Mouse (Mus musculus) lung, adult 2 months (tissue): ENCODE results near the gene Ppp1r26. TPM values are rescaled to one million over a fixed set of nuclear protein-coding genes. Genes with fewer than 3 reads are reported as not detected.

Source experiments
- DNase-seq: peaks from one replicate; pipeline ENCODE4 v3.0.0; 2022
- H3K4me1 ChIP-seq: fragments of 200-500 bp; 2 replicates; pipeline ENCODE4 v1.6.1; 2011; ENCODE audit warnings: low read length; ENCODE audit not compliant: control insufficient read depth, insufficient read depth
- H3K4me3 ChIP-seq: fragments of 200-500 bp; replicated peaks from 2 replicates; pipeline ENCODE3; 2011; ENCODE audit warnings: low read depth, mild to moderate bottlenecking, control low read depth, low read length; ENCODE audit errors: extremely low read depth
- CTCF ChIP-seq: fragments of 200-500 bp; IDR thresholded peaks from 2 replicates; pipeline ENCODE4 v1.5.1; 2011; ENCODE audit warnings: mild to moderate bottlenecking, low read length, control low read depth; ENCODE audit not compliant: insufficient read depth
- POLR2A ChIP-seq: fragments of 200-500 bp; IDR thresholded peaks from 2 replicates; pipeline ENCODE4 v1.6.1; 2011; ENCODE audit warnings: low read depth, mild to moderate bottlenecking, control low read depth, low read length, borderline replicate concordance; ENCODE audit errors: extremely low read depth
- WGBS: fragments of 180-500 bp; shearing (Covaris S2); methylation state at CpG from one replicate; pipeline ENCODE4 v1.1.7; 2018; 5-methylcytosine and 5-hydroxymethylcytosine counted together
- polyA plus RNA-seq: library from polyadenylated mRNA; depleted of rRNA; stranded (reverse); fragments of >200 nt; gene quantifications from 2 replicates; pipeline ENCODE4 v1.2.3, GENCODE M21; 2012; rRNA removed

Gene Ppp1r26
- polyA plus RNA-seq, 1 experiment = 6.1 TPM

DNA sequence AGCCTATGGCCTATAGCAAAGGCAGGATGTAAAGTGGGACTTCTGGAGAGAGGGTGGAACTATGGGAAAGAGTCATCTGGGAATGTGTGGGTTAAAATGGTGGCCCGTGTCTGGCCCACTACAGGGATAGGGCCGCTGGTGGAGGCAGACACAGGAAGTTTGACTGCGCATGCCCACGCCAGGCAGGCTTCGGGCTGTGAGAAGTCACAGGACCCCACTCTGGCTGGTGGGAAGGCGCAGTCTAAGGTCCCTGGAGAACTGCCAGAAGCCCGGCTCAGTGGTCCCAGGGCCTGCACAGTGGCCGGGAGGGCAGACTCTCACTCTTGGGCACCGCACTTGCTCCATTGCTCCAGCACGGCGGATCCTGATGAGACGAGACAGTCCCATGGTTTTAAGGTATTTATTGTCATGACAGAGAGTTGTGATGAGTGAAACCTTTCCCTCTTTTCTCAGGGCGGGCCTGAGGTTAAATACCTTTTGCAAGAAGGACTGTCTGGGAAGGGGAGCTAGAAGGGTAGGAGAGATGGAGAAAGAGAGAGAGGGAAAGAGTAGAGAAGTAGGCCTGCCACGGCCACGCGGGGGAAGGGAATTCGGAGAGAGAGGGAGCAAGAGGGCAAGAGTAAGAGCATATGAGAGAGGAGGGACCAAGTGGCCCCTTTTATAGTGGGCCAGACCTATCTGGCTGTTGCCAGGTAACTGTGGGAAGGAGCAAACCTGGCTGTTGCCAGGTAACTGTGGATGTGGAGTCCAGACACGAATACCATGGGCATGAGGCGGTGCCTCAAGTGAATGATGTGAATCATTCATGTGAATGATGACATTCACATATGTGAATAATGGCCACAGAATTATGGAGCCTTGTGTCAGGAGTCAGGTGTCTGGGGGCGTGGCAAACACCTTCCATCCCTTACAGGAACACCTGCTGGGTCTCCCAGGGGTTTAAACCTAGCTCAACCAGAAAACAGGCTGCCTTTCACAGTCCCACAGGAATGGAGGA, 32.9 kb downstream of the Ppp1r26 start:
- no peak for TF ChIP-seq POLR2A
- TF ChIP-seq CTCF = no peak
- WGBS = 66% methylated on average over 20 of the region's 20 CpGs
- no peak for DNase-seq
- Histone ChIP-seq H3K4me1 (no peaks in the 10 kb centered on the region), H3K4me3 (peak overlapping the region; percentile 39)

DNA sequence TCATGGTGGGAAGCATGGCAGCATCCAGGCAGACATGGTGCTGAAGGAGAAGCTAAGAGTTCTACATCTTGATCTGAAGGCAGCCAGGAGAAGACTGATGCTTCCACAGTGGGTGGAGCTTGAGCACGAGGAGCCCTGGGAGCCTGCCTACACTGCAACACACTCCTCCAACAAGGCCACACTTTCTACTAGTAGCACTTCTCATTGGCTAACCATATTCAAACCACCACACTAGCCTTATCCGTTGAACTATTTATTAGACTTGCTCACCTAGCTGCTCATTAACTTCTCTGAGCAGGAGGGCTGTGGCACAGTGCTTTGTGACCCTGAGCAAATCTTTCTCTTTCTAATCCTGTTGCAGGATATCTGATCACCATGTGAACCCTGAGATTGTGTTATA, 37.3 kb downstream of the Ppp1r26 start:
- no peak for DNase-seq
- TF ChIP-seq POLR2A (no peak), CTCF (no peak)
- 65% methylated on average over 2 of the region's 2 CpGs for WGBS
- Histone ChIP-seq H3K4me1 (no peaks in the 10 kb centered on the region), H3K4me3 (no peak overlapping the region)

DNA sequence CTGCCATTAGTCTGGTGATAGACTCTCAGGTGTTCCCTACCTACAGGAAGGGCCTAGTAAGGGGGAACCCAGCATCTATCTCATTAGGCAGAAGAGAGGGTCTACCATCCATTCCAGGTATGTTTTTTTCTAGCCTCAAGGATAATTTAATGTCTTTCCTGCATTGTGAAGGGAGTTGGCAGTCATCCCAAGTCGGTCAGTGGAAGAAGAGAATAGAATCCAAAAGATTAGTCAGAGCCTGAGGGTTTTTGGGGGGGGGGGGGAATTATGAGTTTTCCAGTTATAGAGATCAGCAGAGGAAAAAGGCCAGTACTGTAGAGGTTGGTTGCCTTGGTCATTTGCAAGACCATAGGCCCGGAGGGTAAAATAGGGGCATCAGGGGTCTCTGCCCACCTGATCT, 47.9 kb downstream of the Ppp1r26 start:
- Histone ChIP-seq H3K4me1 (0 out of 2 replicates have a peak, but pooled peaks cover 3% of the 10 kb centered on the region), H3K4me3 (no peak overlapping the region)
- TF ChIP-seq POLR2A (no peak), CTCF (no peak)
- DNase-seq = no peak
- whole genome bisulfite sequencing = 65% methylated on average over 2 of the region's 2 CpGs

DNA sequence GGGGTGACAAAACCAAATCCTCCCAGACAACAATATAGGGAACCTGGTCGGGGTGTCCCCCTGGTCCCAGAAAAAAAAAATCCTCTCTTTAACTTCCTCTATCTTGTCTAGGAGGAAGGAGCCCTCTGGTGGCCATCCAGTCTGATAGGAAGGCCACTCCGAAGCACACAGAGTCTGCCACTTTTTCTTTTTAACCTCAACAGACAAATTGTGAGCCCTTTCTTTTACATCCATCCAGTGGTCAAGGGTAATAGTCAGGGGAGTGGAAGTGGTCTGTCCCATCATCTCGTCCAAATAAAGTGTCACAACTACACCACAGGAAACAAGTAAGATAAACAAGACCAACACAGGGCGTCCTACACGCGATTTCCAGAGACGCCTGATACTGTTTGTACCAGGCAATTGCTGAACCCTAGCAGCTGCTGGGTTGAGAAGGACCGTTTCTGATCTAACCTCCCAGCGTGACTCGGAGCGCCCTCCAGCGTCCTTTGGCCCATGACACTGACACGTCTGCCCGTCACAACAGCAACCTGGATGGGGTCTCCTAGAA, 48.7 kb downstream of the Ppp1r26 start:
- no peak overlapping the region for H3K4me3 ChIP-seq
- 0 out of 2 replicates have a peak, but pooled peaks cover 3% of the 10 kb centered on the region for H3K4me1 ChIP-seq
- TF ChIP-seq POLR2A = no peak
- TF ChIP-seq CTCF = 0 out of 2 replicates have a peak, but pooled peaks have one; percentile 2
- whole genome bisulfite sequencing = 56% methylated on average over 14 of the region's 14 CpGs
- DNase-seq = no peak

DNA sequence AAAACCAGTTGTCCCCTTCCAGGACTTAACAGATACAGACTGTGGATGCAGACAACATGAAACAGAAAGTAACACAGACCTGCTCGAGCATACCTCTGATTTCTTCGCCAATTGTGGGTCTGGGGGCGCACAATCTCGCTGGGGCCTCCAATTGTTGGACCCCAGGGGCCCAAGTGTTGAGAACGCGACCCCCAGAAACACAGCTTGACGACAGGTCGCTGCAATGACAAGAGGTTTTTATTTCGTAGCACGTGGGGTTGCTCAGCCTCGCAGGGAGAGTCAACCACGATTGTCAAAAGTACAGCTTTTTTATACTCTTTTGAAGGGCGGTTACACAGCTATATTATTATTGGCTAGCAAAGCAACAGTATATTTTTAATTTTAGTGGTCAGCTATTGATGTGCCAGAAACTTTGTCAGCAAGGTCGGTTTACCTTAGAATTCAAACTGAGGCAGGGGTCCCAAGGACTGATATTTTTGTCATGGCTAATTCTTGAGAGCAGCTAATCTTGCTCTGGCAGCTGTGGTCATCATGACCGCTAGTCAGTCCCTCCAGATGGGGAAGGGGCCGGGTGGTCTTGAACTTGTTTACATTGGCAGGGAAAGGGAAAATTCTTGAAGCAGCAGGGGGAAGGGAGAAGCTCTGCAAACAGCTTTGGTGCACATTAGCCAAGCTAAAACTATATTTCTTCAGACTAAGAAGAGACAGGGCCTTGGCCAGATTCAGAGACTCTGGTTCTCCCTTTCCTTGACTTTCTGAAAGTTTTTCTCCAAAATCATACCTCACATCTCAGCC, 49.4 kb downstream of the Ppp1r26 start:
- DNase-seq = no peak
- 79% methylated on average over 16 of the region's 16 CpGs for WGBS
- no peak for TF ChIP-seq POLR2A
- TF ChIP-seq CTCF = no peak
- no peak overlapping the region for H3K4me3 ChIP-seq
- H3K4me1 ChIP-seq = 0 out of 2 replicates have a peak, but pooled peaks cover 3% of the 10 kb centered on the region

DNA sequence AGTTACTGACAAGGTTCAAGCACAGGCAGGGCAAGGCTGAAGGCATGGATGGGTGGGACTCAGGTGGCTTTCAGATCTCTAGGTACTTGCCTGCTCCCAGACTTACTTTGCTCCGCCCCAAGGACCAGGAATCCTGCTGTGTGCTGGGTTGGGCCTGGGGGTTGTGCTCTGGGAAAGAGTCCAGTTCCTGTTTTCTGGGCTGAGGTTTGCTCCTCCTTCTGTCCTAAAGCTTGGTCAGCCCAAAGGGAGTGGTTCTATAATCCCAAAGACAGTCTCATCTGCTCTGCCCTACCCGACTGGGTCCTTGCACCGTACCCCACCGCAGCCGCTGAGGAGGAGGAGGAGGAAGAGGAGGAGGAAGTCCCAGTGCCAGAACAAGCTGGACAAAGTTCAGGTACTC, 50.1 kb downstream of the Ppp1r26 start, which contains the start of gene Gbgt1:
TSS of gene Gbgt1 (plus strand) at position 221 of the 400 bp plus-strand sequence.
- 71% methylated on average over 5 of the region's 5 CpGs for WGBS
- Histone ChIP-seq H3K4me1 (0 out of 2 replicates have a peak, but pooled peaks cover 3% of the 10 kb centered on the region), H3K4me3 (no peak within 1 kb of the TSS)
- no peak for DNase-seq
- TF ChIP-seq CTCF = no peak
- no peak for TF ChIP-seq POLR2A

DNA sequence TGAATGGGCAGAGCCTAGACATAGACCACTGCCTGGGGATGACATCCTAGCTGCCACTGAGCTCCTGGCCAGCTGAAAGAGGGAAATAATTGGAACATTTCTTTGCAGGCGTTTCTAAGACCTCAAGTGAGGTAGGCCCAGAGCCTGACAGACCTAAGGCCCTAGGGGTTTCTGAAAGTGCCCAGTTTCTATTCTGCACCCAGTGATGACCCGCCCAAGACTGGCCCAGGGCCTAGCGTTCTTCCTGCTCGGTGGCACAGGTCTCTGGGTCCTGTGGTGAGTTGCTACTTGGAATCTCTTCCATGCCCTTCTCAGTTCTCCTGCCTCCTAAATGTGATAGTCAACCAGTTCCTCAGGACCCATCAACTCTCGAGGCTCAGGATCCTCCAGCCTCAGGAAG, 51.0 kb downstream of the Ppp1r26 start:
- DNase-seq = no peak
- 0 out of 2 replicates have a peak, but pooled peaks cover 3% of the 10 kb centered on the region for H3K4me1 ChIP-seq
- WGBS = 84% methylated on average over 5 of the region's 5 CpGs
- TF ChIP-seq CTCF = no peak
- TF ChIP-seq POLR2A = no peak
- no peak overlapping the region for H3K4me3 ChIP-seq

DNA sequence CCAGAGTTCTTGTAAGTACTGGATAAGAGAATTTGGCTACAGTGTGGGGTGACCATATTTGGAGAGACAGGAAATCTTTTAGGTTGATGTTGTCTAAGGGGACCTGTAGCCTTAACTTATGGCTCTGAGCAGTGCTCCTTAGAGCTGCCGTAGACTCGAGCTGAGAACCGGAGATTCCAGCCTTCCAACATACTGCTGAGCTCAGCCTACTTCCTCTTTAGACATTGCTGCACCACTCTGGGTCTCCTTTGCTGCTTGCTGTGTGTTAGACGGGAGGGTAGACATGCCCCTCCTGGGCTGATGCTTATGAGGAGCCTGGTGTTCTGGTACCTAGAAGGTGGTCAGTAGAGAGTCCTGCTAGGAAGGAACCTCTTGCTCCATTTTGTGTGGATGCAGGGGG, 51.8 kb downstream of the Ppp1r26 start:
- H3K4me3 ChIP-seq = no peak overlapping the region
- TF ChIP-seq CTCF (no peak), POLR2A (no peak)
- WGBS = 63% methylated on average over 4 of the region's 4 CpGs
- DNase-seq = no peak
- 0 out of 2 replicates have a peak, but pooled peaks cover 3% of the 10 kb centered on the region for H3K4me1 ChIP-seq

DNA sequence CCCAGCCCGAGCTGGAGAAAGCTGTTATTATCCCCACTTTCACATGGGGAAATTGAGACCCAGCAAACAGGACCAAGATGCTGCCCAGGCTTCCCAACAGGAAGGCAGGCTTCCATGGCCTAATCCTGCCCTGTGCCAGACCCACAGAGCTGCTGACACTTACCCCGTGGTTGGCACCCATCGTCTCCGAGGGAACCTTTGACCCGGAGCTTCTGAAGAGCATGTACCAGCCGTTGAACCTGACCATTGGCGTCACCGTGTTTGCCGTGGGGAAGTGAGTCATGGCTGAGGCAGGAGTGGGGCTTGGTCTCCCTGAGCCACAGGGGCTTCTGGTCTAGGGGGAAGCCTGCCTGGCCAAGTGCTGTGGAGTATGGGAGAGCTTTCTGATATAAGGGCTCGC, 56.4 kb downstream of the Ppp1r26 start:
- TF ChIP-seq CTCF (no peak), POLR2A (no peak)
- 67% methylated on average over 10 of the region's 10 CpGs for WGBS
- Histone ChIP-seq H3K4me1 (no peaks in the 10 kb centered on the region), H3K4me3 (no peak overlapping the region)
- no peak for DNase-seq

DNA sequence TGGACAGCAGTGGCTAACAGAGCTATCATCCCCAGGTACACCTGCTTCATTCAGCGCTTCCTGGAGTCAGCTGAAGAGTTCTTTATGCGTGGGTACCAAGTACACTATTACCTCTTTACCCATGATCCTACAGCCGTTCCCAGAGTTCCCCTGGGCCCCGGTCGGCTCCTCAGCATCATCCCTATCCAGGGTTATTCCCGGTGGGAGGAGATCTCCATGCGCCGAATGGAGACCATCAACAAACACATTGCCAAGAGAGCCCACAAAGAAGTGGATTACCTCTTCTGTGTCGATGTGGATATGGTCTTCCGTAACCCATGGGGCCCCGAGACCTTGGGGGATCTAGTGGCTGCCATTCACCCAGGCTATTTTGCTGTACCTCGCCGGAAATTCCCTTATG, 58.1 kb downstream of the Ppp1r26 start:
- no peak for TF ChIP-seq POLR2A
- TF ChIP-seq CTCF = no peak
- H3K4me3 ChIP-seq = no peak overlapping the region
- H3K4me1 ChIP-seq = no peaks in the 10 kb centered on the region
- DNase-seq = no peak
- WGBS = 87% methylated on average over 13 of the region's 13 CpGs

Other genes starting within 250 kb of the Ppp1r26 start
- gene 1700007K13Rik, start 19.5 kb downstream of the Ppp1r26 start, polyA plus RNA-seq = 7.4 and 10.5 TPM in 2 replicates
- 22.2 and 25.1 TPM in 2 replicates for gene Mrps2, start 21.3 kb downstream of the Ppp1r26 start, polyA plus RNA-seq
- 5.1 and 5.6 TPM in 2 replicates for gene Gbgt1, start 50.1 kb downstream of the Ppp1r26 start, polyA plus RNA-seq
- 1.1 TPM in 2 replicates for gene Gm10134, start 59.3 kb downstream of the Ppp1r26 start, polyA plus RNA-seq
- 83.5 and 84.1 TPM in 2 replicates for gene Ralgds, start 66.3 kb downstream of the Ppp1r26 start, polyA plus RNA-seq
- 0.12 and 3.3 TPM in 2 replicates for gene Cel, start 116.6 kb downstream of the Ppp1r26 start, polyA plus RNA-seq
- gene Gtf3c5, start 137.0 kb downstream of the Ppp1r26 start, polyA plus RNA-seq = 21.6 and 27.3 TPM in 2 replicates
- 0.66 and 0.79 TPM in 2 replicates for gene Gfi1b, start 175.2 kb downstream of the Ppp1r26 start, polyA plus RNA-seq
- 10.2 and 14.7 TPM in 2 replicates for gene Tsc1, start 194.4 kb downstream of the Ppp1r26 start, polyA plus RNA-seq